Mouse (Mus musculus) megakaryocyte, adult 5-6 weeks (primary cell): ENCODE measurements around the gene Col3a1. TPM values are rescaled to one million over a fixed set of nuclear protein-coding genes. Genes with fewer than 3 reads are reported as not detected.

Experiments
- ATAC-seq: 2 replicates; pipeline ENCODE4 v1.8.0; 2016; ENCODE audit warnings: mild to moderate bottlenecking, inconsistent platforms; ENCODE audit not compliant: poor library complexity, severe bottlenecking
- total RNA-seq, 2 experiments: library from RNA; stranded (forward) in 1 of 2; stranded (reverse) in 1 of 2; fragments of 153-499, 151-499 nt in 1 of 2; fragments of 221-1000, 200-1000 nt in 1 of 2; gene quantifications; 2 replicates each; pipeline versions ENCODE4 v1.2.3 to v1.2.4; 2015 to 2017

Gene Col3a1
- total RNA-seq, 2 experiments from 2014 or later, result 0.04 to 0.07 TPM

DNA sequence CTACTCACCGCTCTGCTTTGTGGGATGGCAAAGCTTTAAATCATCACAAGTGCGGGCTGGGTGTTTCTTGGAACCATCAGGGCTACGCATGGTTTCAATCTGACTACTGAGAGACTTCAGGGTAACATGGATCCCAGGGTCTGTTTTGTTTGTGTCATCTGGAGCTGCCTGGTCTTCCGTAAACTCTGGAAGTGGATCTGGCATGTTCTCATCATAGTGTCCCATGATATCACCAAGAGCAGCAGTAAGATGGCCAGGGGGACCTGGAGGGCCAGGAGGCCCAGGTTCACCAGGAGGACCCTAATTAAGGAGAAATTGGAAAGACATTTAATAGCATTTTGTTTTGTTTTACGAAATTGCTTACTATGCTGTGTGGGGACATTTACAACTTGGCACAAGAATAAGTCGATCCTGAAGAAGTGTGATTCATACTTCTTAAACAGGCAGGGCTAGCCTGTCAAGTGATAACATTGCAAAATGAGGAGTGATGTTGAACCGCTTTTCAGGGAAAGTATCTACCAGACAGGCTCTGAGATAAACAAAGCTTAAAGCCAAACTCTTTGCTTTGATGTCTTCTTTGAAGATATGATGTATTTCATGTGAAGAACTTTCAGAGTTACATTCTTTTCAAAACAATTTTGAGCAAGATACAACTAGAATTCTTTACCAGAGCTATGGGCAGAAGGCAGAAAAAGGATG lies 68.8 kb downstream of the Col3a1 start:
- no peak for ATAC-seq

- no peak for ATAC-seq
These were observed 70.5 kb downstream of the Col3a1 start for GRCm38 (mm10) chr1:45381866-45382265.

Other genes starting within 250 kb of the Col3a1 start
- not detected in 2 replicates for gene Col5a2, start 191.7 kb downstream of the Col3a1 start, total RNA-seq (2015)
- 0.33 TPM in 1 of 2 replicates, not detected in the other for gene Col5a2, start 191.7 kb downstream of the Col3a1 start, total RNA-seq (2017)